In the genomic region with DNA sequence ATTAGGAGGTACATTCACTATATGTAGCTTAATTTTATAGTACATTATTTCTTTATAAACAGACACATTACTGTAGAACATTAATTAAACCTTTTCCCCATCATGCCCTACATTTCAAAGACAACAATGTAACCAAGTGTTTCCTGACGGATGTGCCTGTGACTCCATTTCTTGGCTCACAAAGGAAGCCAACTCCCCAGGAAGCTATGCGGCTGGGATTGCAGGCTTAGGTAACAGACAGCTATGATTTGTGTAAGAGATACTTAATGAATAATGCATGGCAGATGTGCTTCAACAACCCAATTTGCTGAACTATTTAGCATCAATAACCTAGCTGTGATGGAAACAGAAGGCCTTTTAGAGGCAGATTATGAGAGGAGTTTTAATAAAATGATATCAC, we compare ENCODE assay signal across 16 mouse cellular contexts.
DNase-seq lines count a peak whose midpoint lies in the region; ATAC-seq and TF ChIP-seq lines count a peak whose summit lies in the region.
"Had no signal": no experiment of that assay in that cellular context is flagged by ENCODE, and none has a peak within 500 bp of the region (broad histone marks: within the 10 kb centered on the region; RNA-seq: fewer than 3 reads in every experiment).

No protein-coding gene starts in this region.

- peak; percentile 13 to 21 for DNase-seq in cerebellum, postnatal 14 days
- DNase-seq in cerebellum, postnatal 25 days = no peak
- peak; percentile 5 for DNase-seq in kidney, postnatal 14 days
- DNase-seq in kidney, adult 2 months = no peak
- peak; percentile 60 for DNase-seq in Muller cell, postnatal 12 days (ENCODE audit: inconsistent ontology term)
- DNase-seq in hindbrain, embryonic 14.5 days (ENCODE audit: low spot score) = peak; percentile 26
- DNase-seq in cerebellum, adult 2 months = no peak
- DNase-seq: adrenal gland, adult 8-10 months; lung, adult 2 months; right cerebral cortex, adult 18-20 months; thymus, adult 18-20 months had no signal

- H3K27me3 ChIP-seq in kidney, adult 2 months (replicated peaks; ENCODE audit: control insufficient read depth, insufficient read depth, low read length) = no peaks in the 10 kb centered on the region
- no peaks in the 10 kb centered on the region for H3K27me3 ChIP-seq in hindbrain, embryonic 14.5 days (ENCODE audit: control insufficient read depth, insufficient read depth, low read length)
- H3K27me3 ChIP-seq in intestine, embryonic 15.5 days (replicated peaks) = no peaks in the 10 kb centered on the region
- no peaks in the 10 kb centered on the region for H3K27me3 ChIP-seq in cerebellum, adult 2 months (ENCODE audit: control insufficient read depth, insufficient read depth, low read length)
- H3K27me3 ChIP-seq: embryonic facial prominence, embryonic 13.5 days; heart, embryonic 13.5 days; hindbrain, embryonic 15.5 days; limb, embryonic 13.5 days had no signal

- no peak overlapping the region for H3K9ac ChIP-seq in hindbrain, embryonic 14.5 days
- no peak overlapping the region for H3K9ac ChIP-seq in intestine, embryonic 15.5 days
- H3K9ac ChIP-seq: embryonic facial prominence, embryonic 13.5 days; heart, embryonic 13.5 days; hindbrain, embryonic 15.5 days; limb, embryonic 13.5 days had no signal

- peak; percentile 55; the same call in 1 of the 2 replicates for ATAC-seq in hindbrain, embryonic 14.5 days (ENCODE audit: low FRiP score)
- no peak for ATAC-seq in intestine, embryonic 15.5 days

- WGBS in kidney, adult 2 months = 61% methylated on average over 2 of the region's 2 CpGs
- 19% methylated on average over 2 of the region's 2 CpGs for WGBS in hindbrain, embryonic 14.5 days
- 67% methylated on average over 2 of the region's 2 CpGs for WGBS in intestine, embryonic 15.5 days
- 27% methylated on average over 2 of the region's 2 CpGs for WGBS in cerebellum, adult 2 months

- H3K4me3 ChIP-seq in kidney, adult 2 months (ENCODE audit: insufficient read depth, low read depth, low read length) = no peak overlapping the region
- H3K4me3 ChIP-seq in hindbrain, embryonic 14.5 days (replicated peaks; ENCODE audit: low read length) = no peak overlapping the region
- H3K4me3 ChIP-seq in intestine, embryonic 15.5 days (replicated peaks) = no peak overlapping the region
- no peak overlapping the region for H3K4me3 ChIP-seq in cerebellum, adult 2 months (replicated peaks; ENCODE audit: insufficient read depth, low read depth, low read length)
- H3K4me3 ChIP-seq: embryonic facial prominence, embryonic 13.5 days; heart, embryonic 13.5 days; hindbrain, embryonic 15.5 days; limb, embryonic 13.5 days had no signal

- no peaks in the 10 kb centered on the region for H3K36me3 ChIP-seq in kidney, adult 2 months (ENCODE audit: control insufficient read depth, insufficient read depth, low read length)
- H3K36me3 ChIP-seq in hindbrain, embryonic 14.5 days (replicated peaks; ENCODE audit: control insufficient read depth, insufficient read depth) = no peaks in the 10 kb centered on the region
- H3K36me3 ChIP-seq in intestine, embryonic 15.5 days = no peaks in the 10 kb centered on the region
- H3K36me3 ChIP-seq: embryonic facial prominence, embryonic 13.5 days; heart, embryonic 13.5 days; hindbrain, embryonic 15.5 days; limb, embryonic 13.5 days had no signal

- TF ChIP-seq CTCF in kidney, adult 2 months (conservative IDR thresholded peaks at IDR 0.05; ENCODE audit: insufficient read depth, insufficient read length, low read depth, low read length) = no peak
- no peak for TF ChIP-seq CTCF in cerebellum, adult 2 months (IDR thresholded peaks at IDR 0.05; ENCODE audit: borderline replicate concordance, insufficient read depth, low read depth, low read length)

- TF ChIP-seq POLR2A in kidney, adult 2 months (IDR thresholded peaks at IDR 0.05; ENCODE audit: low read depth, low read length) = no peak
- TF ChIP-seq POLR2A in cerebellum, adult 2 months (IDR thresholded peaks at IDR 0.05; ENCODE audit: borderline replicate concordance, insufficient read depth, low read length) = no peak

- no peaks in the 10 kb centered on the region for H3K9me3 ChIP-seq in hindbrain, embryonic 14.5 days (ENCODE audit: control insufficient read depth, low read length)
- H3K9me3 ChIP-seq in intestine, embryonic 15.5 days = no peaks in the 10 kb centered on the region
- H3K9me3 ChIP-seq: embryonic facial prominence, embryonic 13.5 days; hindbrain, embryonic 15.5 days; limb, embryonic 13.5 days had no signal

- no peak overlapping the region for H3K27ac ChIP-seq in kidney, adult 2 months (ENCODE audit: insufficient read depth, low read depth, low read length)
- no peak overlapping the region for H3K27ac ChIP-seq in hindbrain, embryonic 14.5 days
- H3K27ac ChIP-seq in intestine, embryonic 15.5 days = no peak overlapping the region
- no peak overlapping the region for H3K27ac ChIP-seq in cerebellum, adult 2 months (ENCODE audit: insufficient read depth, low read length)
- H3K27ac ChIP-seq: embryonic facial prominence, embryonic 13.5 days; heart, embryonic 13.5 days; hindbrain, embryonic 15.5 days; limb, embryonic 13.5 days had no signal

- no peaks in the 10 kb centered on the region for H3K4me1 ChIP-seq in kidney, adult 2 months (ENCODE audit: control insufficient read depth, insufficient read depth, low read length)
- 0 out of 2 replicates have a peak, but pooled peaks cover 4% of the 10 kb centered on the region for H3K4me1 ChIP-seq in hindbrain, embryonic 14.5 days (replicated peaks; ENCODE audit: control insufficient read depth, insufficient read depth, low read length)
- no peaks in the 10 kb centered on the region for H3K4me1 ChIP-seq in intestine, embryonic 15.5 days (replicated peaks)
- H3K4me1 ChIP-seq in cerebellum, adult 2 months (ENCODE audit: control insufficient read depth, insufficient read depth, low read length) = no peaks in the 10 kb centered on the region
- H3K4me1 ChIP-seq: embryonic facial prominence, embryonic 13.5 days; heart, embryonic 13.5 days; hindbrain, embryonic 15.5 days; limb, embryonic 13.5 days had no signal

- no peak overlapping the region for H3K4me2 ChIP-seq in hindbrain, embryonic 14.5 days (replicated peaks)
- H3K4me2 ChIP-seq in intestine, embryonic 15.5 days (replicated peaks) = no peak overlapping the region
- H3K4me2 ChIP-seq: embryonic facial prominence, embryonic 13.5 days; heart, embryonic 13.5 days; hindbrain, embryonic 15.5 days; limb, embryonic 13.5 days had no signal

Comparison
In these comparisons a context has a peak if more than half of its experiments do, and no peak if none do; other contexts are left out.
1. DNase-seq: peak in cerebellum, postnatal 14 days (2 of 2), kidney, postnatal 14 days (single experiment), Muller cell, postnatal 12 days (single experiment) and hindbrain, embryonic 14.5 days (single experiment); none in cerebellum, postnatal 25 days (0 of 2), kidney, adult 2 months (single experiment) and cerebellum, adult 2 months (0 of 2).